Mouse (Mus musculus) T-helper 2 cell (primary cell): Measurements from ENCODE around the gene H60b.
"Not testable (repeated sequence)": the region's sequence is repeated elsewhere in the genome, so short reads cannot be mapped to it uniquely, and the experiment has no call there.

Source experiments
- in situ Hi-C: fragments of 300-600 bp; cut with MboI, MseI; formaldehyde crosslinking; loops from one replicate; pipeline ENCODE4 v1.15.1; 2025; ENCODE audit warnings: high pct_unique_total_duplicates

The H60b gene

GRCm38 (mm10) chr10:22165328-22166003 is 7.1 kb downstream of the H60b start:
- in situ Hi-C loops: not testable (repeated sequence)

DNA sequence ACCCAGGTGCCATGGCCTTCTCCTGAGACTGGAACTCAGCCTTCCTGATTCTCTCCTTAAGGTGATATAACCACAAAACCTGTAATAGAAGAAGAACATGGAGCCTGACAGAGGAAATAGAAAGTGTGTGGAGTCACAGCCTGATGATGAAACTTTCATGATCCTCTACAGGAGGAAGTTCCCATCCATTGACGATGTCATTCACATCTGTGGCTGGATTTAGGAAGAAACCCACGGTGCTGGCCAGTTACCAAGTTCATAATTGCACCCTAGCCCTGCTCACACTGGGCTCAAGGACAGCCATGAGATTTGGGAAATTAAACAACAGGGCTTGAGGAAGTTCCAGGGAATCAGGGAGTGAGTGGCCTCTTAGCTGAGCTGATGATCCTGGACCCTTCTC is 7.6 kb downstream of the H60b start:
- in situ Hi-C loops: not testable (repeated sequence)

DNA sequence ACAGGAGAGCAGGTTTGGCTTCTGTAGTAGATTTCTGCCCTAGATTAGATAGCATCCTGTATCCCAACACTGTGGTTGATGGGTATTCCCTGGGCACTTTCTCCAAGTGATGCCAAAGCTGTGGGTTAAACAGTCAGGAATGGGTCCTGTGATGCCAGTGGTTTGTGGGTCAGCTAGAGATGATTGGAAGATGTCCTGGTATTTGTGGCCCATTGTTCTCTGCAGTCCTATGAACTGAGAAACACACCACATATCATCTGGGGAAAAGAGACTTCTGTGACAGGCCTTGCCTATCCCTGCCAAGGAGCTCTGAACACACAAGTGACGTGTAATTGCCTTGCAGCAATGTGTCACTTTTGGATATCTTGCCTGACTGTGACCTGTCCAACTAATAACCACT is 8.7 kb downstream of the H60b start:
- in situ Hi-C loops: not testable (repeated sequence)

- in situ Hi-C loops: not testable (repeated sequence)
Measured at GRCm38 (mm10) chr10:22169116-22169515, 10.7 kb downstream of the H60b start.

DNA sequence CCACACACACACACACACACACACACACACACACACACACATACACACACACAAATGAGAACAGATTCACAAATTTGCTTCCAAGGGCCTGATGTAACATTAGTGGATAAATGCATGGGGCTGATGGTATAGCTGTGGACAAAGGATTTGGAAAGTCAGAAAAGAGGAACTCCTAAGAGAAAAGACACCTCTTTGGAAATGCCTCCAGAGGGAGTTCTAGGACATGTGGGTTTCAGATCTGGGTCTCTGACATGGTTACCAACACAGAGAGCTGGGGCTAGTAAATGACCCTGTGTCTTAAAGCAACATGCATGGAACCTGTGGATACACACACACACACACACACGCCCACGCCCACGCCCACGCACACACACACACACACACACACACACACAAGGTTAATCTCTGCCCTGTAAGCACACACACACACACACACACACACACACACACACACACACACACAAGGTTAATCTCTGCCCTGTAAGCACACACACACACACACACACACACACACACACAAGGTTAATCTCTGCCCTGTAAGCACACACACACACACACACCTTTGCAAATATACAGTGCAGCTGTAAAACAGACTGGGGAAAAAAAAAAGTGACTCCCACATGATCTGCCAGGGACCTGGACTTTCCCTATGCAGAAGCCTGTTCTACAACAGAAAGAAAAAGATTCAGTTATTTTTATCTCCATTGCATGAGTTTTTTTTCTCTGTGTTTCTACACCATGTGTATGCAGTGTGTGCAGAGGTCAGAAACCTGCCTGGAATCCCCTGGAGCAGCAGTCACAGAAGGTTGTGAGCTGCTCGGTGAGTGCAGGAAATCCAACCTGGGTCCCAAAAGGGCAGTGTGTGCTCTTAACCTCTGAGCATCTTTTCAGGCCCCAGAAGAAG is 14.3 kb downstream of the H60b start:
- in situ Hi-C loops: loop anchor here (5.0 kb wide), 1 partner anchor 190 kb away; the partner anchor contains the start of gene Raet1d

DNA sequence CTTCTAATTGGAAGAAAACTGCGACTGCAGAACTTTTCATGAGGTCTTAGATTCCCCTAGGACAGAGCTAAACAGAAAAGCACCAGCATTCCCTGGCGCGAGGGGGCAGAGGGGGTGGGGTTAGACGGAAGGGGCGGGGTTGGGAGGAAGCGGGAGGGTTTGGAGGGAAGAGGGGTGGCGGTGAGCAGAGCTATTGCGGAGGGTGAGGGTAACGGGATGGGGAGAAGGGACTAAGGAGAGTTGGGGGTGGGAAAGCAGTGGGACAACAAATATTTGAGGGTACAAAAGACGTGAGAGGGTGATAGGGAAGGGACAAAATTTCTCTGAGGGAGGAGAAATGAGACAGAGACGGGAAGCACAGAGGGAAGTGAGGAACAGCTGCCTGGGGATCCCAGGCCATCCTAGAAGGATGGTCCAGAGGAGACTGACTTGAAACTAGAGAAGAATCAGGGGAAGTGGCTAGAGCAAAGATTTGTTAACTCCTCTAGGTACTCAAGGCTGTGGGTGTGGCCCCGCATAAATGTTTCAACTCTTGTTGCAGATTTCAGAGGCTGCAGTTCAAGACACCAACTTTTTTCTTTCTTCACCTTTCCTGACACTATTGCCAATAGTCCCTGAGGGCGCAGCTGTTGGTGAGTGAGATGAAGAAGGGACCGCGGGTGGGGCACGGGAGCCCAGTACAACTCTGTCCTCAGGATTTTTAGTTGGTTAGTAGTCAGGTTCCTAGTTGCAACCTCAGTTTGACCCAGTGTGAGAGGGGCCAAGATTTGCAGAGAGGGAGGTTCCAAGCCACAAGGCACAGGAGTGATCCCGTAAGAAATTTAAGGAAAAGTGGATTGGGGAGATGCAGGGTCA is 15.2 kb downstream of the H60b start:
- in situ Hi-C loops: loop anchor here (5.0 kb wide), 1 partner anchor 189 kb away; the partner anchor contains the start of gene Raet1d

GRCm38 (mm10) chr10:22174190-22174487 is 15.8 kb downstream of the H60b start:
- in situ Hi-C loops: loop anchor here (5.0 kb wide), 1 partner anchor 188 kb away; the partner anchor contains the start of gene Raet1d

DNA sequence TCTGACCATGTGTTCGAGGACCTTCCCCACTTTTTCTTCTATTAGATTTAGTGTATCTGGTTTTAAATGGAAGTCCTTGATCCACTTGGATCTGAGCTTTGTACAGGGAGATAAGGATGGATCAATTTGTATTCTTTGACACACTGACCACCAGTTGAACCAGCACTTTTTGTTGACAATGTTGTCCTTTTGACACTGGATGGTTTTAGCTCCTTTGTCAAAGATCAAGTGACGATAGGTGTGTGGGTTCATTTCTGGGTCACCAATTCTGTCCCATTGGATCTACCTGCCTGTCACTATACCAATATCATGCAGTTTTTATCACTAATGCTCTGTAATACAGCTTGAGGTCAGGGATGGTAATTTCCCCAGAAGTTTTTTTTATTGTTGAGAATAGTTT is 18.1 kb downstream of the H60b start:
- in situ Hi-C loops: loop anchor here (25.0 kb wide), 1 partner anchor 139 kb away; no protein-coding TSS in a partner anchor

- in situ Hi-C loops: loop anchor here (5.0 to 25.0 kb wide), 2 partner anchors 154 to 191 kb away; no protein-coding TSS in a partner anchor
Measured at GRCm38 (mm10) chr10:22191035-22191434, 32.6 kb downstream of the H60b start.

DNA sequence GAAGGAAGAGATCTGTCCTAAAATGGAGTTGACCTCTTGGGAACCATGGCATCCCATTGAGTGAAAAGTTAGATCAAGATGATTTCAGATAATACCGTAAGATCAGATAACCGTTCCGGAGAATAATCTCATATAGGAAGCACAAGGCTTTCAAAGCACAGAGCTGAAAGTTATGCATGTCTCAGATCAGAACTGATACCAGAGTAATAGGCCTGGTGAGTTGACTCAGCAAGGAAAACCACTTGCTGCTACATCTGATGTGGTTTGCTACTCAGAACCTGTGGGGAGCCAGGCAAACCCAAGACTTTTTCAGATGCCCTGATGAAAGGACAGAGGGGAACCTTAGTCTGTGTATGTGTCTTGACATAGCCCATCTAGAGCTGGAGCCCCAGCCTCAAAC is 43.0 kb downstream of the H60b start:
- in situ Hi-C loops: not testable (repeated sequence)

DNA sequence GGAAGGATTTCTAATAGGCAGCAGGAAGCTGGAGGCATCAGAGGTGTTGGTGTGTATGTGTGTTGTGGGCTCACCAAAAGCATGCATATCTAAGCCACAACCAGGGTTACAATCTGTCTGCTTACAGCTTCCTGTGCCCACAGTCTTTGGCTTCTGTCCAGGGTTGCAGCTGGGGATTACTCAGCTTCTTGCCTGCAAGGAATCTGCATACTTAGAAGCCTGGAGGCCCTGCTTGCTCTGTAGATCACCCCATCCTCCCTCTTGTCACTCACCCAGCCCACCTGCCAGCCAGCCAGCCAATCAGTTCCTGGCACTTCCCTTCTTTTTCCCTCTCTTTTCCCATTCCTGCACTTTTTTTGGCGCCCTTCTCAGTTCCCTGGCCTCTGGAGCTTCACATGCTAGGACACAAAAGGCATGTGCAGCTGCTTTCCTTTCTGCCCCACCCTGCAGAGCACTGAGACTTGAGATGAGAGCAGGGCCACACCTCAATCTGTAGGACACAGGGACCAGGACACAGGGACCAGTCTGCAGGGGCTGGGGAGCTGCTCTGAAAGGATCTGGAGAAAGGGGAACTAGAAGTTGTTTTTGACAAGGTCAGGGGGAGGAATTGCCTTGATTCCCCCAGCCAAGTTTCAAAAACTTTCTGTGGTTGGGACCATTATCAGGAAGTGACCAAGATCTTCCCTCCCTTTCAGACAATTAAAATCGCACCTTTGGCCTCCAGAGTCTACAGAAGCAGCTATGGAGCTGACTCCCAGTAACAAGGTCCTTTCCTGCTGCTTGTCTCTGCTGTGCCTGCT is 44.6 kb downstream of the H60b start:
- in situ Hi-C loops: not testable (repeated sequence)

- in situ Hi-C loops: not testable (repeated sequence)
Measured at GRCm38 (mm10) chr10:22206443-22206842, 48.1 kb downstream of the H60b start.

- in situ Hi-C loops: loop anchor here (10.0 kb wide), 1 partner anchor 83 kb away; no protein-coding TSS in a partner anchor
Measured at GRCm38 (mm10) chr10:22212012-22212696, 53.8 kb downstream of the H60b start.

GRCm38 (mm10) chr10:22223474-22224349 is 65.3 kb downstream of the H60b start:
- in situ Hi-C loops: not testable (repeated sequence)

- in situ Hi-C loops: no loop called here
Measured at GRCm38 (mm10) chr10:22265060-22265459, 106.7 kb downstream of the H60b start.

GRCm38 (mm10) chr10:22270879-22271786 is 112.7 kb downstream of the H60b start:
- in situ Hi-C loops: not testable (repeated sequence)

DNA sequence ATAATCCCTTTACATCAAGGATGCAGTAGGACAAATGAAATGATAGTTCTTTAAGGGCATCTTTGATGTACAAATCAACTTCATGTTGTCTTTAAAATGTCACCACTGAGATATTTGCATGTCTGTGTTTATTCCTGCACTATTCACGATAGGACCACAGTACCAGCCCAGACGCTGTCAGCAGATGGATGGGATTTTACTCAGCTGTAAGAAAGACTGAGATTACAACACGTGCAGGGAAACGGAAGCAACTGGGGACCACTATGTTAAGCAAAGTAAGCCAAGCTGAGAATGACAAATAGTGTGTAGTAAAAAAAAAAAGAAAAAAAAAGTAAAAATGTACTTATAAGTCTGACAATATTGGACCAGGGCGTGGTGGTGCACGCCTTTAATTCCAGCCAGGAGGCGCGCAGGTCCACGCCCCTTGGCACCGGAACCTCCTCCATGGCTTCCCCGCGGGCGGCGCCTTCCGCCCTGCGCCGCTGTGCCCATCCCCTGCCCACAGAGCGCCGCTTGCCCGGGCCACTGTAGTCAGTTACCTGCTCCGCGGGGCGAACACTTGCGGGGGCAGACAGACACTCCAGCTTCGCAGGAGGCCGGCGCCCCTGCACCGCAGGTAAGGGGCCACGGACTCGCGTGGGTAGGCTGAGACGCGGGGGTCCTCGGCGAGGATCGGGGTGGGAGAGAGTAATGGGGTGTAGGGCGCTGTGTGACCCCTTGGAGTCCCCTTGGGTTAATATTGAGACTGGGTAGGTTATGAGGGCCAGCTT is 114.7 kb downstream of the H60b start:
- in situ Hi-C loops: not testable (repeated sequence)
